Mouse (Mus musculus): ENCODE data around the gene Gm12355.

- TF ChIP-seq MYOD1 (IDR thresholded peaks at IDR 0.05; ENCODE audit: control insufficient read depth in 1 of 3, insufficient read length in 2 of 3, low read depth in 2 of 3) = no peak
- no peak for TF ChIP-seq POLR2A (IDR thresholded peaks at IDR 0.05; ENCODE audit: insufficient read length, low read depth)
- TF ChIP-seq USF1 (IDR thresholded peaks at IDR 0.05; ENCODE audit: low read depth) = no peak
- no peak for TF ChIP-seq MAX (IDR thresholded peaks at IDR 0.05; ENCODE audit: low read depth)
- TF ChIP-seq TCF12 (IDR thresholded peaks at IDR 0.05; ENCODE audit: insufficient read depth, poor library complexity, severe bottlenecking) = no peak
- TF ChIP-seq POLR2AphosphoS2 (IDR thresholded peaks at IDR 0.05; ENCODE audit: insufficient read length, low read depth) = no peak
- TF ChIP-seq MYOG (IDR thresholded peaks at IDR 0.05; ENCODE audit: control insufficient read depth in 1 of 3, insufficient read depth in 1 of 3, insufficient read length in 2 of 3, low read depth in 2 of 3) = no peak
Measured at GRCm38 (mm10) chr11:98606763-98607162, 18.7 kb downstream of the Gm12355 start.
